Mouse (Mus musculus) monocyte, adult 5-6 weeks (primary cell): Measurements from ENCODE around the gene Apobr. TPM values are rescaled to one million over a fixed set of nuclear protein-coding genes. Genes with fewer than 3 reads are reported as not detected.
A peak's percentile ranks its signal among the peaks of the same experiment; 100 is the strongest.

Experiments
- ATAC-seq: fragments of 153-309, 156-312 bp; replicated peaks from 2 replicates; pipeline ENCODE4 v1.8.0; 2017; ENCODE audit warnings: mild to moderate bottlenecking; ENCODE audit not compliant: low TSS enrichment, insufficient number of reproducible peaks, severe bottlenecking, poor library complexity, low FRiP score
- total RNA-seq: library from RNA; stranded (forward); fragments of 200-1000, 200-491, 200-594 nt; gene quantifications from 3 replicates; pipeline ENCODE4 v1.2.3, GENCODE M21; 2017

Gene Apobr
- total RNA-seq, 1 experiment from 2014 or later: 141 TPM

DNA sequence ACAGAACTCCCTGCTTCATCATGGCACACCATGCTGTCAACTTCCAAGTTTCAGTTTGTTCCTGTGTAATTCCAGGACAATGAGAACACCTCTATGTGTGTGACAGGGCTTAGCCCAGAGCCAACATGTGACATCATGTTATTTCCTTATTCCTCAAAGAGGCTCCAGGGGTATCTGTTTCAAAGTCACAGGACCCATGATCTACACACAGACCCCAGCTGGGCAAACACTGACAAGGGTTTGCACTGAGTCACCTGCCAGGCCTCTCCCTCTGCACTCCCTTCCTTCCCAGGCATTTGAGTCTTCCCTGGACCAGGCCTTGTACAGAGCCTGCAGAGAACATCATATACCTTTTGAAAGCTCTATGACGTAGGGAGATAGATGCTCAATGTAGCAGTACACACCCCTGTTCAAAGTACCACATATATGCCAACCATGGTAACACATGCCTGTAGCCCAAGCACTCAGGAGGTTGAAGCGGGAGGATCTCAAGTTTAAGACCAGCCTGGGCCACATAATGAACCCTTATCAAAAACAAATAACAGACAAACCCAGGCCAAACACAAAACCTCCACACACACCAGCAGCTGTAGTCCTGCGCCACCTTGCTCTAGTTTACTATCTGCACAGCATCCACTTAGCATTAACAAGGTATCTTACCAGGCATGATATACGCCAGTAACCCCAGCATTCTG lies 46.2 kb downstream of the Apobr start, which contains the start of gene Nupr1:
Nupr1 (minus strand) TSS at position 38 of the 695 bp plus-strand sequence.
- ATAC-seq: no peak

DNA sequence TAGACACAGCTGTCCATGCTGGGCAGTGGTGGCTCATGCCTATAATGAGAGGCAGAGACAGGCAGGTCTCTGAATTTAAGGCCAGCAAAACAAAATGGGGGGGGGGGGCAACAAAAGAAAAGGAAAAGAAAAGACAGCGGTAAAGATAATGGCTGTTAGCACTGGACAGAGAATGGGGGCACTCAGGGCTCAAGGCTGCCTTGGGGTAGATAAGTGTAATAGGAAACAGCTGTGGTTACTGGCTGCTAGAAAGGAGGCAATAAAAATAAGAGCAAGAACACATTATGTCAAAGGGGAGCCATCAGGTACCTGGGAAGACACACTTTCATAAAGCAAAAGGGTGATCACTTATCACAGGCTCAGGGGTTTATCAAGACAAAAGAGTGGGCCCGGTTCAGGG lies 47.7 kb downstream of the Apobr start:
- ATAC-seq: no peak

DNA sequence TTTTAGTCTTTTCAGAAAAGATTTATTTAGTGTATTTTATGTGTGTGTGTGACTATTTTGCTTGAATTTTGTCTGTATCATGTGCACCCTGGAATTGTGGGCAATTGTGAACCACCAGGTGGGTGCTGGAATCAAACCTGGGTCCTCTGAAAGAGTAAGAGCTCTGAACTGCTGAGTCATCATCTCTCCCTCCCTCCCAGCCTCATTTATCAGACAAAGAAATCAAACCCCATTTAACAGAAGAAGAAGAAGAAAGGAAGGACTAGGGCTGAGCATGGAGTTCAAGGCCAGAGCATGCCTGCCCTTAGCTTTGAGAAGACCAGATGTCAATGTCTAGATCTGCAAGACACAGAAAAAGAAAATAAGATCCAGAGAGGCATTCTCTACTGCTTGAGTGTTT lies 50.6 kb downstream of the Apobr start:
- no peak for ATAC-seq

DNA sequence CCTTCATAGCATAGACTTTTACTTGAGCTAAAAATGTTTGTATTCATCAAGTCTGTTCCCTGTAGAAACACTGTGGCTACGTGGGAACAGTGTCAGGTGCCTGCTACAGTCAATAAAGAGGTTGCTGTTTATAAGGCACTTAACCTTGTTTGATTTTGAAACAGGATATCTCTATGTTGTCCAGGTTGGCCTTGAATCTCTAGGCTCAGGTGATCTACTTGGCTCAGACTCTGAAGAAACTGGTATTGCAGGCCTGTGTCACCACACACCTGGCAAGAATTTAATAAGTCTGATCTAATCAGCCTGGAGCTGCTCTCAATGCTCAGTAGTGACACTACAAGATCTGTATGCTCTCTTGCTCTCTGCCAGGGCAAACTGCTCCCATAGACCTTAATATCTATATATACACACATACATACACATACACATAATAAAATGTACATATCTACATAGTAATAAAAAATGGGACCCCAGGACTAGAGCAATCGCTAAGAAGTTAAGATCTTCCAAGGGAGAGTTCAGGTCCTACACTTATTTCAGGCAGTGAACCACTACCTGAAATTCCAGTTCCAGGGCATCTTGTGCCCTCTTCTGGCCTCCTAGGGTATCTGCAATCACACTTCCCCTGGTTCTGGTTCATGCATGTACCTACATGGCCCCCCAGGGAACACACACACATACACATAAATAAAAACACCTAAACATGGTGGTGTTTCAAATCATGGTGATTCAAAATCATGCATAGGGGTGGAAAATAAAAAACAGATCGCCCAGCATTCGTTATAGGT lies 52.2 kb downstream of the Apobr start:
- peak; percentile 88 for ATAC-seq

Other genes with a start within 250 kb of the Apobr start
- 14.9 to 47.4 TPM (median 19.3 TPM) in 3 replicates for gene Lat, start 215.4 kb upstream of the Apobr start, total RNA-seq
- gene Spns1, start 207.5 kb upstream of the Apobr start, total RNA-seq: 10.4 to 11.6 TPM (median 10.7 TPM) in 3 replicates
- 9.6 to 13.0 TPM (median 9.7 TPM) in 3 replicates for gene Nfatc2ip, start 188.2 kb upstream of the Apobr start, total RNA-seq
- 49.1 to 63.4 TPM (median 61.8 TPM) in 3 replicates for gene Cd19, start 170.1 kb upstream of the Apobr start, total RNA-seq
- gene Rabep2, start 156.2 kb upstream of the Apobr start, total RNA-seq: 37.8 to 61.5 TPM (median 58.5 TPM) in 3 replicates
- gene Atp2a1, start 121.8 kb upstream of the Apobr start, total RNA-seq: 0.10 to 0.58 TPM (median 0.32 TPM) in 3 replicates
- gene Sh2b1, start 109.5 kb upstream of the Apobr start, total RNA-seq: 9.4 to 32.9 TPM (median 15.4 TPM) in 3 replicates
- gene Tufm, start 97.6 kb upstream of the Apobr start, total RNA-seq: 18.0 to 32.9 TPM (median 25.4 TPM) in 3 replicates
- gene Atxn2l, start 81.5 kb upstream of the Apobr start, total RNA-seq: 23.4 to 73.3 TPM (median 30.7 TPM) in 3 replicates
- 127 to 175 TPM (median 140 TPM) in 3 replicates for gene Eif3c, start 18.5 kb upstream of the Apobr start, total RNA-seq
- gene Cln3, start 875 bp downstream of the Apobr start, total RNA-seq: 74.9 to 128 TPM (median 92.8 TPM) in 3 replicates
- 8.3 to 10.4 TPM (median 9.8 TPM) in 3 replicates for gene Il27, start 10.0 kb downstream of the Apobr start, total RNA-seq
- 212 to 314 TPM (median 272 TPM) in 3 replicates for gene Nupr1, start 45.9 kb downstream of the Apobr start, total RNA-seq
- 37.5 to 42.9 TPM (median 42.9 TPM) in 3 replicates for gene Sgf29, start 64.4 kb downstream of the Apobr start, total RNA-seq
- gene Sult1a1, start 91.5 kb downstream of the Apobr start, total RNA-seq: 1.2 to 4.9 TPM in 2 of 3 replicates, not detected in the other
- 68.4 to 80.5 TPM (median 78.3 TPM) in 3 replicates for gene Bola2, start 110.5 kb downstream of the Apobr start, total RNA-seq
- gene Slx1b, start 110.8 kb downstream of the Apobr start, total RNA-seq: 3.0 to 6.2 TPM (median 6.1 TPM) in 3 replicates
- 1,450 to 2,051 TPM (median 1,984 TPM) in 3 replicates for gene Coro1a, start 122.8 kb downstream of the Apobr start, total RNA-seq
- 40.9 to 55.3 TPM (median 48.6 TPM) in 3 replicates for gene Mapk3, start 174.7 kb downstream of the Apobr start, total RNA-seq
- 18.3 to 26.4 TPM (median 23.7 TPM) in 3 replicates for gene Gdpd3, start 181.4 kb downstream of the Apobr start, total RNA-seq
- 139 to 175 TPM (median 161 TPM) in 3 replicates for gene Ypel3, start 192.0 kb downstream of the Apobr start, total RNA-seq
- gene Tbx6, start 196.5 kb downstream of the Apobr start, total RNA-seq: 2.0 to 3.8 TPM (median 2.2 TPM) in 3 replicates
- gene Ppp4c, start 207.6 kb downstream of the Apobr start, total RNA-seq: 235 to 253 TPM (median 240 TPM) in 3 replicates
- 12.6 TPM in 1 of 3 replicates, not detected in the others for gene Fam57b, start 212.7 kb downstream of the Apobr start, total RNA-seq
- gene 4930451I11Rik, start 246.7 kb downstream of the Apobr start, total RNA-seq: not detected in 3 replicates